Mouse (Mus musculus) urinary bladder, postnatal 36 days (tissue): ENCODE measurements around the gene Tacc2.

ENCODE experiments used
- DNase-seq, 2 experiments: peaks; one replicate each; pipeline ENCODE4 v3.0.0; 2022; ENCODE audit warnings: low spot score in 2 of 2, mixed read lengths in 1 of 2

The Tacc2 gene

GRCm38 (mm10) chr7:130617591-130617990 lies 40.4 kb downstream of the Tacc2 start:
- DNase-seq: no peak

- DNase-seq: no peak
Measured at GRCm38 (mm10) chr7:130621068-130621467, 43.8 kb downstream of the Tacc2 start.

- no peak for DNase-seq
Measured at GRCm38 (mm10) chr7:130621953-130622352, 44.7 kb downstream of the Tacc2 start.

- no peak for DNase-seq
Measured at GRCm38 (mm10) chr7:130622359-130622758, 45.1 kb downstream of the Tacc2 start.

GRCm38 (mm10) chr7:130624299-130624698 lies 47.1 kb downstream of the Tacc2 start:
- peak in 1 of 2 experiments; percentile 44 for DNase-seq

- no peak for DNase-seq
Measured at GRCm38 (mm10) chr7:130625361-130625760, 48.1 kb downstream of the Tacc2 start.

GRCm38 (mm10) chr7:130628601-130629000 lies 51.4 kb downstream of the Tacc2 start:
- no peak for DNase-seq

- DNase-seq: no peak
Measured at GRCm38 (mm10) chr7:130629999-130630398, 52.8 kb downstream of the Tacc2 start.

GRCm38 (mm10) chr7:130630956-130631355 lies 53.7 kb downstream of the Tacc2 start:
- no peak for DNase-seq

GRCm38 (mm10) chr7:130631553-130632378 lies 54.5 kb downstream of the Tacc2 start:
- DNase-seq: no peak

- no peak for DNase-seq
Measured at GRCm38 (mm10) chr7:130632379-130632732, 55.1 kb downstream of the Tacc2 start.

GRCm38 (mm10) chr7:130634259-130634871 lies 57.1 kb downstream of the Tacc2 start:
- DNase-seq: no peak

- no peak for DNase-seq
Measured at GRCm38 (mm10) chr7:130635212-130635611, 58.0 kb downstream of the Tacc2 start.

GRCm38 (mm10) chr7:130636274-130636673 lies 59.0 kb downstream of the Tacc2 start:
- DNase-seq: no peak

GRCm38 (mm10) chr7:130636902-130637301 lies 59.7 kb downstream of the Tacc2 start:
- DNase-seq: no peak

GRCm38 (mm10) chr7:130637811-130638210 lies 60.6 kb downstream of the Tacc2 start:
- DNase-seq: no peak

- DNase-seq: no peak
Measured at GRCm38 (mm10) chr7:130640681-130641080, 63.4 kb downstream of the Tacc2 start.

GRCm38 (mm10) chr7:130645332-130645993 lies 68.2 kb downstream of the Tacc2 start:
- DNase-seq: peak; percentile 72 to 76

GRCm38 (mm10) chr7:130645994-130646761 lies 68.9 kb downstream of the Tacc2 start:
- peak; percentile 78 to 82 for DNase-seq

- peak; percentile 67 to 87 for DNase-seq
Measured at GRCm38 (mm10) chr7:130646762-130647139, 69.5 kb downstream of the Tacc2 start.

- DNase-seq: no peak
Measured at GRCm38 (mm10) chr7:130648061-130648460, 70.8 kb downstream of the Tacc2 start.

GRCm38 (mm10) chr7:130649257-130649656 lies 72.0 kb downstream of the Tacc2 start:
- peak in 1 of 2 experiments; percentile 48 for DNase-seq
